Mouse (Mus musculus) ES-E14 (cell line): ENCODE measurements around the gene Hbb-bh1. TPM values are rescaled to one million over a fixed set of nuclear protein-coding genes. Genes with fewer than 3 reads are reported as not detected.

ENCODE experiments used
- DNase-seq: peaks from one replicate; pipeline ENCODE4 v3.0.0-alpha.2; 2013; ENCODE audit warnings: low read depth, low spot score
- H3K27ac ChIP-seq: 2 replicates; pipeline ENCODE4 v1.5.1; 2012; ENCODE audit warnings: low read depth, mild to moderate bottlenecking, low read length, moderate library complexity, mixed read lengths; ENCODE audit not compliant: poor library complexity, insufficient read depth, severe bottlenecking
- H3K36me3 ChIP-seq: 2 replicates; pipeline ENCODE4 v1.6.1; 2012; ENCODE audit warnings: mild to moderate bottlenecking, low read length, moderate library complexity, mixed read lengths; ENCODE audit not compliant: control insufficient read depth, poor library complexity, insufficient read depth, severe bottlenecking
- H3K4me1 ChIP-seq, 2 experiments: fragments of 150-350 bp in 1 of 2; sonication (generic) in 1 of 2; 2 replicates each; pipeline ENCODE4 v1.6.1; 2012; ENCODE audit warnings: low read length in 2 of 2, mild to moderate bottlenecking in 1 of 2, mixed read lengths in 1 of 2; ENCODE audit not compliant: control insufficient read depth in 2 of 2, insufficient read depth in 2 of 2, poor library complexity in 1 of 2
- H3K4me3 ChIP-seq, 2 experiments: fragments of 150-350 bp in 1 of 2; sonication (generic) in 1 of 2; 2 replicates each; pipeline ENCODE4 v1.5.1; 2012; ENCODE audit warnings: low read length in 2 of 2, low read depth in 1 of 2, mild to moderate bottlenecking in 1 of 2, mixed read lengths in 1 of 2; ENCODE audit not compliant: insufficient read depth in 1 of 2, poor library complexity in 1 of 2, severe bottlenecking in 1 of 2
- H3K9ac ChIP-seq: 2 replicates; pipeline ENCODE4 v1.6.1; 2012; ENCODE audit warnings: low read depth, mild to moderate bottlenecking, low read length, mixed read lengths; ENCODE audit not compliant: poor library complexity, insufficient read depth, severe bottlenecking
- H3K9me3 ChIP-seq: fragments of 150-350 bp; sonication (generic); 2 replicates; pipeline ENCODE4 v1.6.1; 2012; ENCODE audit warnings: low read depth, mild to moderate bottlenecking, low read length; ENCODE audit not compliant: control insufficient read depth, insufficient read depth
- CHD2 ChIP-seq: IDR thresholded peaks from 2 replicates; pipeline ENCODE4 v1.6.1; 2014; ENCODE audit warnings: mild to moderate bottlenecking, low read depth, low read length, inconsistent platforms
- HCFC1 ChIP-seq: IDR thresholded peaks from 2 replicates; pipeline ENCODE4 v1.6.1; 2012; ENCODE audit warnings: low read length, inconsistent platforms, borderline replicate concordance; ENCODE audit not compliant: insufficient read depth
- MAFK ChIP-seq: IDR thresholded peaks from 2 replicates; pipeline ENCODE4 v1.6.1; 2014; ENCODE audit warnings: mild to moderate bottlenecking, low read depth, low read length, inconsistent platforms; ENCODE audit not compliant: insufficient read depth
- ZC3H11A ChIP-seq: IDR thresholded peaks from 2 replicates; pipeline ENCODE4 v1.6.1; 2012; ENCODE audit warnings: low read depth, mild to moderate bottlenecking, inconsistent platforms, low read length, borderline replicate concordance
- ZNF384 ChIP-seq: IDR thresholded peaks from 2 replicates; pipeline ENCODE4 v1.6.1; 2012; ENCODE audit warnings: low read depth, low read length, inconsistent platforms
- in situ Hi-C, 2 experiments: fragments of 600-800 bp; cut with MboI; formaldehyde crosslinking; loops; one replicate each; pipeline ENCODE4 v1.15.1; 2025; ENCODE audit warnings: low sequenced_read_pairs in 2 of 2, inconsistent platforms in 1 of 2; ENCODE audit not compliant: unreplicated experiment in 2 of 2
- total RNA-seq: library from RNA; depleted of rRNA; stranded (reverse); fragments of 300-350 nt; gene quantifications from 2 replicates; pipeline ENCODE4 v1.2.3, GENCODE M21; 2012; rRNA removed

The Hbb-bh1 gene
- total RNA-seq, 1 experiment = not detected

DNA sequence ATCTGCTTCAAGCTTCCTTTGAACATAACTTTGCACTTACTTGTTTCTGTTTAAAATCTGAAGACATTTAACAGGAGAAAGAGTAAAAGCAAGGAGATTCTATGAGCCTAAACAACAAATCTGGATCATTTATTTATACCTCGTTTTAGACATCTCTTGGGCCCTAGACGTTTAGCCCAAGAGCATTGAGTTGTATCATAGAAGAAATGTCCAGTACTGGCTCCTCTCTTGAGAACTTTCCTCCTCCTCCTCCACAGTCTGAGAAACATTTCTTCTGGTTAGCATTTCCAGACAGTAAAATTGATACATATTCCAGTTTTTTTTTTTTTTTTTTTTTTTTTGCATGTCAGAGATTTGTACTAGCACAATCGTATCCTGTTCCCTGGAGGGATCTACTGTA, 51.2 kb downstream of the Hbb-bh1 start, which contains the start of gene Olfr67:
Gene Olfr67, minus strand, starts transcription at position 101 of the 400 bp plus-strand sequence.
- no peaks in the 10 kb centered on the region for H3K36me3 ChIP-seq
- H3K9ac ChIP-seq = no peak within 1 kb of the TSS
- H3K4me1 ChIP-seq = no peaks in the 10 kb centered on the region
- H3K4me3 ChIP-seq = no peak within 1 kb of the TSS
- no peak within 1 kb of the TSS for H3K27ac ChIP-seq
- DNase-seq = no peak
- no peak for TF ChIP-seq ZNF384
- no peak for TF ChIP-seq HCFC1
- no peak for TF ChIP-seq MAFK
- no peak for TF ChIP-seq ZC3H11A
- no peak for TF ChIP-seq CHD2
- in situ Hi-C loops = no loop called here
- H3K9me3 ChIP-seq = no peaks in the 10 kb centered on the region

Other genes starting within 250 kb of the Hbb-bh1 start
- gene Olfr619, start 242.6 kb downstream of the Hbb-bh1 start, total RNA-seq = not detected in 2 replicates
- gene Olfr620, start 230.6 kb downstream of the Hbb-bh1 start, total RNA-seq = not detected in 2 replicates
- gene Olfr622, start 200.5 kb downstream of the Hbb-bh1 start, total RNA-seq = not detected in 2 replicates
- not detected in 2 replicates for gene Olfr623, start 179.5 kb downstream of the Hbb-bh1 start, total RNA-seq
- 0.04 TPM in 1 of 2 replicates, not detected in the other for gene Olfr624, start 172.0 kb downstream of the Hbb-bh1 start, total RNA-seq
- gene Olfr625-ps1, start 160.4 kb downstream of the Hbb-bh1 start, total RNA-seq = not detected in 2 replicates
- gene Olfr243, start 128.5 kb downstream of the Hbb-bh1 start, total RNA-seq = not detected in 2 replicates
- not detected in 2 replicates for gene Olfr628, start 112.8 kb downstream of the Hbb-bh1 start, total RNA-seq
- gene Olfr629, start 98.2 kb downstream of the Hbb-bh1 start, total RNA-seq = not detected in 2 replicates
- not detected in 2 replicates for gene Olfr630, start 85.8 kb downstream of the Hbb-bh1 start, total RNA-seq
- gene Olfr69, start 71.6 kb downstream of the Hbb-bh1 start, total RNA-seq = not detected in 2 replicates
- not detected in 2 replicates for gene Olfr68, start 63.5 kb downstream of the Hbb-bh1 start, total RNA-seq
- not detected in 2 replicates for gene Olfr67, start 51.3 kb downstream of the Hbb-bh1 start, total RNA-seq
- not detected in 2 replicates for gene Hbb-bt, start 29.2 kb downstream of the Hbb-bh1 start, total RNA-seq
- gene Hbb-bs, start 15.1 kb downstream of the Hbb-bh1 start, total RNA-seq = not detected in 2 replicates
- not detected in 2 replicates for gene Hbb-bh2, start 2.6 kb downstream of the Hbb-bh1 start, total RNA-seq
- not detected in 2 replicates for gene Hbb-y, start 10.1 kb upstream of the Hbb-bh1 start, total RNA-seq
- not detected in 2 replicates for gene Olfr66, start 43.1 kb upstream of the Hbb-bh1 start, total RNA-seq
- gene Olfr64, start 51.3 kb upstream of the Hbb-bh1 start, total RNA-seq = not detected in 2 replicates
- not detected in 2 replicates for gene Olfr65, start 60.3 kb upstream of the Hbb-bh1 start, total RNA-seq
- not detected in 2 replicates for gene Olfr631, start 85.7 kb upstream of the Hbb-bh1 start, total RNA-seq
- not detected in 2 replicates for gene Olfr632, start 91.2 kb upstream of the Hbb-bh1 start, total RNA-seq
- not detected in 2 replicates for gene Olfr633, start 101.3 kb upstream of the Hbb-bh1 start, total RNA-seq
- gene Olfr635, start 128.0 kb upstream of the Hbb-bh1 start, total RNA-seq = not detected in 2 replicates
- not detected in 2 replicates for gene Olfr638, start 155.6 kb upstream of the Hbb-bh1 start, total RNA-seq
- 0.42 and 0.45 TPM in 2 replicates for gene Olfr639, start 174.1 kb upstream of the Hbb-bh1 start, total RNA-seq
- not detected in 2 replicates for gene Olfr640, start 182.4 kb upstream of the Hbb-bh1 start, total RNA-seq
- not detected in 2 replicates for gene Olfr641, start 192.3 kb upstream of the Hbb-bh1 start, total RNA-seq
- not detected in 2 replicates for gene Olfr642, start 209.5 kb upstream of the Hbb-bh1 start, total RNA-seq
- not detected in 2 replicates for gene 4930516K23Rik, start 218.3 kb upstream of the Hbb-bh1 start, total RNA-seq
- gene Olfr644, start 228.7 kb upstream of the Hbb-bh1 start, total RNA-seq = not detected in 2 replicates
- not detected in 2 replicates for gene Olfr645, start 242.3 kb upstream of the Hbb-bh1 start, total RNA-seq